Mouse (Mus musculus) monocyte, adult 5-6 weeks (primary cell): ENCODE measurements around the gene Zfp972. TPM values are rescaled to one million over a fixed set of nuclear protein-coding genes. Genes with fewer than 3 reads are reported as not detected.
"Not testable (repeated sequence)": the region's sequence is repeated elsewhere in the genome, so short reads cannot be mapped to it uniquely, and the experiment has no call there.

Experiments
- ATAC-seq: fragments of 153-309, 156-312 bp; replicated peaks from 2 replicates; pipeline ENCODE4 v1.8.0; 2017; ENCODE audit warnings: mild to moderate bottlenecking; ENCODE audit not compliant: low TSS enrichment, insufficient number of reproducible peaks, severe bottlenecking, poor library complexity, low FRiP score
- total RNA-seq: library from RNA; stranded (forward); fragments of 200-1000, 200-491, 200-594 nt; gene quantifications from 3 replicates; pipeline ENCODE4 v1.2.3, GENCODE M21; 2017

Zfp972 gene
- total RNA-seq, result 6.0 TPM in 1 of 3 replicates, not detected in the others

- not testable (repeated sequence) for ATAC-seq
These were observed at the start of gene Zfp972 for GRCm38 (mm10) chr2:177925563-177926103. Zfp972 (minus strand) TSS chr2:177925613.

- not testable (repeated sequence) for ATAC-seq
These were observed 49.4 kb upstream of the Zfp972 start for GRCm38 (mm10) chr2:177974814-177975213.

DNA sequence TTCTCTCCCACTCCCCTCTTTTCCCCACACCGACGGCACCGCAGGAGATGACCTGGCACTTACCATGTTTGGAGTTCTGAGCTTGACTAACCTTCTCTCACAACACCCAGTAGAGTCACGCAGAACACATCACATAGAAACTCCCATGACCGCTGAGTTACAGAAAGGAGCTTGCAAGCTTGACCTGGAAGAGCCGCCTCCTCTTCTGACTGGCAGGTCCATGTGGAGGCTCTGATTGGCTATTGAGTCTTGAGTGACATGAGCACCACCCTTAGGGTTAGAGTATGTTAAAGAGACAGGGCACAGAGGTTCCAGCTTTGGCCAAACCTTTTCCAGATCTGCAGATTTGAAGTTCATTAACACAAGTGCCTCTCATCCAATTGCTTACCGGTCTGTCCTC, 31.7 kb upstream of the Zfp972 start, which contains the start of gene Gm14326:
Gm14326 (minus strand) TSS at position 153 of the 400 bp plus-strand sequence.
- not testable (repeated sequence) for ATAC-seq

- not testable (repeated sequence) for ATAC-seq
These were observed 31.3 kb upstream of the Zfp972 start for GRCm38 (mm10) chr2:177956734-177957133.

DNA sequence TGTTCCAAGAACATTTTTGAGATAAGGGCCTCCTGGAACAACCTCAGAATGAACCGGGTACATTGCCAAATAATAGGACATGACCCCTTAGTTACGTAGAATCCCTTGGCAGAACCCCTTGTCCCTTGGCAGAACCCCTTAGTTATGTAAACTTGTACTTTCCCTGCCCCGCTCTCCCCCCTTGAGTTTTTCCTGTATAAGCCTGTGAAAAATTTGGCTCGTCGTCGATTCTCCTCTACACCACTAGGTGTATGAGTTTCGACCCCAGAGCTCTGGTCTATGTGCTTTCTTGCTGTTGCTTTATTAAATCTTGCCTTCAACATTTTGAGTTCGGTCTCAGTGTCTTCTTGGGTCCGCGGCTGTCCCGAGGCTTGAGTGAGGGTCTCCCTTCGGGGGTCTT, 22.1 kb downstream of the Zfp972 start:
- ATAC-seq, result not testable (repeated sequence)

DNA sequence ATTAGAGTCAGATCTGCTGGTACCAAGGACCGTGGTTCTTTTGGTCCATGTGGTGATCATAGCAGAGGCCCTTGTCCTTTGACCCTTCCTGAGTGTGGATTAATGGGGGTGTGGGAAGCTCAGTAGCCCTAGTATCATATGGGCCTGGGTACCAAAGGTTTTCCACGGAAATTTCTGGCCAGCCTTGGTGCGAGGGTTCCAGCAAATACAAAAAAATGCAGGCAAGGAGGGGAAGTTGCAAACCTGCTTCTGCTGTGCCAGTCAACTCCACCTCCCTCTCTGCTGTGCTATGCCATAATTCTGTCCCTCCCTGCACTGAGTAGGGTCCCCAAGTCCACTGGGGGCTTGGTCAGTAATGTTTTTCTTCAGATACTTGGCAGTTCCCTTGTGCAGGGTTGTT, 27.2 kb downstream of the Zfp972 start:
- ATAC-seq, result not testable (repeated sequence)

DNA sequence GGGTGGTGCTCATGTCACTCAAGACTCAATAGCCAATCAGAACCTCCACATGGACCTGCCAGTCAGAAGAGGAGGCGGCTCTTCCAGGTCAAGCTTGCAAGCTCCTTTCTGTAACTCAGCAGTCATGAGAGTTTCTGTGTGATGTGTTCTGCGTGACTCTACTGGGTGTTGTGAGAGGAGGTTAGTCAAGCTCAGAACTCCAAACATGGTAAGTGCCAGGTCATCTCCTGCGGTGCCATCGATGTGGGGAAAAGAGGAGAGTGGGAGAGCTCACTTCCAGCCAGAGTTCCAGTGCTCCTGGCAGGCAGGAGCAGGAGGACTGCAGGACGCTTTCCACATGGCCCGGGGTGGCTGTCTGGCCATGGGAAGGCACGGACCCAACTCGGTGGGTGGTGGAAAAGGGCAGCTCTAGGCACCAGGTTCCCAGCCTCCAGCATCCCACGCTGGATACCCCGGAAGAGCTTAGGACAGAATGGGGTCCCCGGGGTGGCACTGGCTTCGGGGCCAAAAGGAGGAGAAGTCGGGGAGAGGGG, 28.3 kb downstream of the Zfp972 start, which contains the start of gene Gm14327:
Gm14327 (plus strand) TSS at position 51 of the 533 bp plus-strand sequence.
- ATAC-seq, result not testable (repeated sequence)

DNA sequence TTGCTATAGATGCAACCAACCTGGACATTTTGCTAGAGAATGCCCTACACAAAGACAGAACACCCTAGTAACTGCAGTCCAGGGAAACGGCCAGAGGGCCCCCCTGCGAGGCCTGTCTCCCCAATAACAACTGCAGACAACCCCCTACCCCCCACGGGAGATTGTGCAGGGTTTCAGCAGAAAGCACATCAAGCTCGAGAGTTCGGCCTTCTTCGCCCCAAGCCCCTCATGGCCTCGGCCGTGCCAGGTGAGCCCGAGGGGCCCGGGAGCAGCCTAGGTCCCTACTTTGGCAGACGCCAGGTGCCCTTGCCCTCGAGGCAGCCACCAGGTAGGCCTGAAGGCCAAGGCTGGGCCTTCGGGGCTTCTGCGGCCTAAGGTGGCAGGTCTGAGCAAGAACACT, 37.7 kb downstream of the Zfp972 start:
- ATAC-seq, result not testable (repeated sequence)

GRCm38 (mm10) chr2:177862254-177862653, 63.2 kb downstream of the Zfp972 start:
- ATAC-seq, result not testable (repeated sequence)

Other genes with a start within 250 kb of the Zfp972 start
- 0.29 TPM in 1 of 3 replicates, not detected in the others for gene Gm14322, start 166.3 kb downstream of the Zfp972 start, total RNA-seq
- gene Gm14325, start 85.3 kb downstream of the Zfp972 start, total RNA-seq, result 17.9 to 27.8 TPM (median 19.3 TPM) in 3 replicates
- not detected in 3 replicates for gene Gm14327, start 28.5 kb downstream of the Zfp972 start, total RNA-seq
- gene Gm14326, start 31.7 kb upstream of the Zfp972 start, total RNA-seq, result 28.8 to 63.4 TPM (median 57.4 TPM) in 3 replicates
- gene Zfp971, start 97.7 kb upstream of the Zfp972 start, total RNA-seq, result 117 to 200 TPM (median 181 TPM) in 3 replicates
- gene Zfp931, start 152.9 kb upstream of the Zfp972 start, total RNA-seq, result 12.2 to 24.3 TPM (median 13.7 TPM) in 3 replicates
- 62.1 to 93.8 TPM (median 74.6 TPM) in 3 replicates for gene Phactr3, start 193.4 kb upstream of the Zfp972 start, total RNA-seq